Mouse (Mus musculus) layer of hippocampus, adult 6 months (tissue): ENCODE results near the gene Vmn2r120. TPM values are rescaled to one million over a fixed set of nuclear protein-coding genes. Genes with fewer than 3 reads are reported as not detected.

ENCODE experiments used
- long read RNA-seq, 2 experiments: library from polyadenylated mRNA; unstranded; transcript quantifications; one replicate each; pipeline ENCODE4 v2.0.0; 2019 to 2020
- polyA plus RNA-seq: library from polyadenylated mRNA; unstranded; fragments of <200 nt; fragmentation: Nextera tagmentation; gene quantifications from 2 replicates; pipeline ENCODE4 v1.2.3, GENCODE M21; 2021

The Vmn2r120 gene
- not detected in 2 replicates for polyA plus RNA-seq
- long read RNA-seq, experiment 1, result 0 reads
- long read RNA-seq, experiment 2, result 0 reads

GRCm38 (mm10) chr17:57545405-57545804 is at the start of gene Vmn2r120:
TSS of gene Vmn2r120 (minus strand) at chr17:57545505.

Other genes starting within 250 kb of the Vmn2r120 start
- gene Adgre1, start 186.8 kb downstream of the Vmn2r120 start, polyA plus RNA-seq, result 4.6 and 8.5 TPM in 2 replicates
- not detected in 2 replicates for gene Gm21834, start 196.7 kb upstream of the Vmn2r120 start, polyA plus RNA-seq
- 0.89 and 1.2 TPM in 2 replicates for gene Cntnap5c, start 224.1 kb upstream of the Vmn2r120 start, polyA plus RNA-seq